25 mouse cellular contexts compared by ENCODE assay signal in the genomic region with DNA sequence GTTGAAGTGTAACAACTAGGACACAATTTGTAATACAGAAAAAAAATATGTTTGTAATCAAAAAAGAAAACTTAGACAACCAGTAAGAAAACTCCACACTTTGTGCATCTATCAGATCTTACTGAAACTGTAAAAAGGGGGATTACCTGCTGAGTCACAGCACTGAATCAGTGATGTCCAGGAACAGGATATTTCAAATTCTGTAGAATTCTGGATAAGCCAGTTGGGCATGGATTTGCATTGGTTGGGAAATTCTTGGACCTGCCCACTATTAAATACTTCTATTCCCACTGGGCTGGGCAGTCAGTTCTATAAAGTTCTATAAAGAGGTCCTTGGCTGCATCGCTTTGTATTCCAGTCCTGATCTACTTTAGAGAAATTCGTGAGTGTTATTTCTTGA. TPM values are rescaled to one million over a fixed set of nuclear protein-coding genes. Genes with fewer than 3 reads are reported as not detected.
DNase-seq lines count a peak whose midpoint lies in the region; ATAC-seq and TF ChIP-seq lines count a peak whose summit lies in the region.
"Had no signal": no experiment of that assay in that cellular context is flagged by ENCODE, and none has a peak within 500 bp of the region (broad histone marks: within the 10 kb centered on the region; RNA-seq: fewer than 3 reads in every experiment).

A gene (plus strand): TSS at position 301 of the 400 bp plus-strand sequence.

- no peaks in the 10 kb centered on the region for H3K36me3 ChIP-seq in stomach, postnatal 0 days (ENCODE audit: control insufficient read depth, insufficient read depth, low read length)
- H3K36me3 ChIP-seq: G1E had no signal

- no peak for TF ChIP-seq EP300 in stomach, postnatal 0 days (optimal IDR thresholded peaks at IDR 0.05)

- H3K9me3 ChIP-seq in stomach, postnatal 0 days (ENCODE audit: control insufficient read depth, low read length) = no peaks in the 10 kb centered on the region

- peak; percentile 31 for DNase-seq in 3T3-L1 (ENCODE audit: low read depth, low spot score)
- no peak for DNase-seq in stomach, postnatal 0 days (ENCODE audit: low spot score)
- DNase-seq in heart, postnatal 10 days = no peak
- no peak for DNase-seq in thymus, postnatal 4 days
- DNase-seq: adrenal gland, adult 2 months; adrenal gland, adult 8-10 months; adrenal gland, postnatal 10 days; adrenal gland, postnatal 14 days; adrenal gland, postnatal 25 days; adrenal gland, postnatal 36 days; B cell, adult 2 months; cerebellum, adult 11 months; cerebellum, adult 11-12 months; cerebellum, adult 18-20 months; cerebellum, adult 2 months had no signal

- no peak within 1 kb of the TSS for H3K4me3 ChIP-seq in stomach, postnatal 0 days (ENCODE audit: low read depth, low read length)

- H3K4me2 ChIP-seq in stomach, postnatal 0 days (replicated peaks; ENCODE audit: low read depth) = no peak within 1 kb of the TSS

- ATAC-seq in stomach, postnatal 0 days (ENCODE audit: low FRiP score, low TSS enrichment) = no peak
- ATAC-seq: activated CD4-positive, CD25-positive, alpha-beta regulatory T cell, adult 4 months; CD4-positive, CD25-positive, alpha-beta regulatory T cell, adult 4 months; Patski had no signal

- H3K4me1 ChIP-seq in stomach, postnatal 0 days (replicated peaks; ENCODE audit: control insufficient read depth, insufficient read depth) = no peaks in the 10 kb centered on the region

- intact Hi-C loops in heart, postnatal 10 days (cut with DNase I) = no loop called here

- H3K27ac ChIP-seq in stomach, postnatal 0 days (replicated peaks) = no peak within 1 kb of the TSS

- 86% methylated on average over 2 of the region's 2 CpGs for WGBS in stomach, postnatal 0 days

- H3K9ac ChIP-seq in stomach, postnatal 0 days (ENCODE audit: low read length) = no peak within 1 kb of the TSS

- TF ChIP-seq CTCF in stomach, postnatal 0 days (IDR thresholded peaks at IDR 0.05; ENCODE audit: low read depth) = no peak

- no peaks in the 10 kb centered on the region for H3K27me3 ChIP-seq in stomach, postnatal 0 days (ENCODE audit: control insufficient read depth, insufficient read depth, low read length)
- H3K27me3 ChIP-seq: CH12.LX had no signal

RNA-seq across cellular contexts. Expression of the gene that starts here (rescaled TPM):
- 52.2 and 58.5 TPM in 2 replicates for polyA plus RNA-seq in stomach, postnatal 0 days (2015; fragmentation: Nextera tagmentation; extraction: Ambion mirVana)
- not detected for total RNA-seq in heart, postnatal 10 days (2021)
- total RNA-seq: adrenal gland, adult 18-20 months; adrenal gland, adult 2 months; adrenal gland, adult 8-10 months; adrenal gland, postnatal 10 days; adrenal gland, postnatal 14 days; adrenal gland, postnatal 25 days; adrenal gland, postnatal 36 days; adrenal gland, postnatal 4 days; CH12.LX; ES-E14; G1E; MEL had no signal
- polyA plus RNA-seq: activated CD4-positive, CD25-positive, alpha-beta regulatory T cell, adult 4 months; adrenal gland, adult 2 months; brain, embryonic 14.5 days; CD4-positive, CD25-positive, alpha-beta regulatory T cell, adult 4 months; cerebellum, adult 2 months; G1E; Patski had no signal
